Mouse (Mus musculus) kidney, embryonic 14.5 days (tissue): ENCODE measurements around the gene Gm5580. TPM values are rescaled to one million over a fixed set of nuclear protein-coding genes. Genes with fewer than 3 reads are reported as not detected.
"Not testable (repeated sequence)": the region's sequence is repeated elsewhere in the genome, so short reads cannot be mapped to it uniquely, and the experiment has no call there.

Experiments
- ATAC-seq: fragments of 200-750 bp; cut with Nextera tagmentation; 2 replicates; pipeline ENCODE4 v1.8.0; 2017; ENCODE audit warnings: moderate number of reproducible peaks, mild to moderate bottlenecking, moderate TSS enrichment, moderate library complexity; ENCODE audit not compliant: low FRiP score, low TSS enrichment
- H3K27ac ChIP-seq: fragments of 300-500 bp; sonication (generic); 2 replicates; pipeline ENCODE4 v1.5.1; 2014; ENCODE audit warnings: low read depth, mild to moderate bottlenecking, low read length, moderate library complexity, mixed read lengths
- H3K27me3 ChIP-seq: fragments of 300-500 bp; sonication (generic); 2 replicates; pipeline ENCODE4 v1.6.1; 2014; ENCODE audit warnings: mild to moderate bottlenecking, low read length; ENCODE audit not compliant: control insufficient read depth, insufficient read depth
- H3K36me3 ChIP-seq: fragments of 300-500 bp; sonication (generic); 2 replicates; pipeline ENCODE4 v1.6.1; 2014; ENCODE audit warnings: low read length, mixed read lengths; ENCODE audit not compliant: control insufficient read depth, insufficient read depth
- H3K4me1 ChIP-seq: fragments of 300-500 bp; sonication (generic); 2 replicates; pipeline ENCODE4 v1.6.1; 2014; ENCODE audit warnings: low read length, mixed read lengths; ENCODE audit not compliant: control insufficient read depth, insufficient read depth
- H3K4me2 ChIP-seq: fragments of 300-500 bp; sonication (generic); replicated peaks from 2 replicates; pipeline ENCODE4 v1.6.1; 2014; ENCODE audit warnings: low read depth, mild to moderate bottlenecking, low read length
- H3K4me3 ChIP-seq: fragments of 300-500 bp; sonication (generic); 2 replicates; pipeline ENCODE4 v1.5.1; 2014; ENCODE audit warnings: mild to moderate bottlenecking, low read length
- H3K9ac ChIP-seq: fragments of 300-500 bp; sonication (generic); 2 replicates; pipeline ENCODE4 v1.6.1; 2014; ENCODE audit warnings: low read depth, mild to moderate bottlenecking, low read length, moderate library complexity
- H3K9me3 ChIP-seq: fragments of 300-500 bp; sonication (generic); 2 replicates; pipeline ENCODE4 v1.6.1; 2016; ENCODE audit warnings: low read length; ENCODE audit not compliant: control insufficient read depth
- WGBS: fragments of 180-500 bp; shearing (Covaris S2); extraction: QIAGEN DNeasy Blood & Tissue Kit; methylation state at CpG from one replicate; pipeline ENCODE4 v1.1.7; 2014; 5-methylcytosine and 5-hydroxymethylcytosine counted together
- polyA plus RNA-seq: library from polyadenylated mRNA; unstranded; fragments of >200 nt; fragmentation: Nextera tagmentation; extraction: Ambion mirVana; gene quantifications from 2 replicates; pipeline ENCODE4 v1.2.1, GENCODE M21; 2014

The Gm5580 gene
- 0.60 and 0.64 TPM in 2 replicates for polyA plus RNA-seq

DNA sequence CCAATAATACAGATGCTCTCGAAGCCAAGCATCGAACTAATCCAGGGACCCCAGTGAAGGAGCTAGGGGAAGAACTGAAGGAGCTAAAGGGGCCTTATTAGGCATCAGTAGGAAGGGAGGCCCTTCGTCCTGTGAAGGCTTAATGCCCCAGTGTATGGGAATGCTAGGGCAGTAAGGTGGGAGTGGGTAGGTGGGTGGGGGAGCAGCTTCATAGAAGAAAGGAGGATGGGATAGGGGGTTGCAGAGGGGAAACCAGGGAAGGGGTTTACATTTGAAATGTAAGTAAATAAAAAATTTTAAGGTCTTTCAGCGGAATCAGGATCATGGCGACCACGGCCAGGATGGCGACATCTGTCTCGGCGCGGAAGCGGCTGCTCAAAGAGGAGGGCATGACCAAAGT, at the start of gene Gm5580:
Gene Gm5580, plus strand, starts transcription at position 301 of the 400 bp plus-strand sequence.
- not testable (repeated sequence) for H3K4me1 ChIP-seq, H3K27me3 ChIP-seq, ATAC-seq, H3K4me2 ChIP-seq, H3K36me3 ChIP-seq, H3K27ac ChIP-seq, H3K9ac ChIP-seq, H3K9me3 ChIP-seq, H3K4me3 ChIP-seq
- 96% methylated on average over 11 of the region's 11 CpGs for WGBS

DNA sequence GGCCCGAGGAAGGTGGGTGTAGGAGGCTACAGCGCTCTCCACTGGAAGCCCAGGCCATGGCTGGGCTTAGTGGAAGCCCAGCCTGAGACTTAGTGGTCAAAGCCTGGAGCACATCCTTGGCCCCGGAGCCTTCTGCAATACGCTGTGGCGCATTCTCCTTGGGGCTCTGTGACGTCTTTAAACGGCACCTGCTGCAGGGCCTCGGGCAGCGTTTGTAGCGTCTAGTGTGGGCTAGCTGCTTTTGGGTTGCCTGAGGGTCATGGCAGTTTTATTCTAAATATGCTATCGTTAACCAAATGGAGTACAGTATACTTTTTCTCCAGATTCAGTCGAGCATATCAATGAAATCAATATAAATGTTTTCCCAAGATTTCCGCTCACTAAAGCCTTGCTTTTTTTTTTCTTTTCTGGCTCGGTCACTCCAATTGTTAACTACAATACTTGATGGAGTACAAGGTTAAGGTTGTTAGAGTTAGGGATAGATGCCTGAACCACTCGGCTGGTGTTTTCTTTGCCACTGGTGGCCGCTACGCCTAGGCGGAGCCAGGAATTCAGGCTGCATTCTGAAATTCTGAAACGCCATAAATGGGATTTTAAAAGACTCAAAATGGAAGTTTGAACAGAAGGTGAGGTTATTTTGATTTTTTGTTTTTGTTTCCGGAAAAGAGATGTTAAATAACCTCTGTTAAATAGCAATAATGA, 44.5 kb upstream of the Gm5580 start, which contains the start of gene Olfr212:
Gene Olfr212, plus strand, starts transcription at position 215 of the 702 bp plus-strand sequence.
- ATAC-seq, H3K4me2 ChIP-seq, H3K36me3 ChIP-seq, H3K4me1 ChIP-seq, H3K27ac ChIP-seq, H3K9ac ChIP-seq, H3K27me3 ChIP-seq, H3K4me3 ChIP-seq: not testable (repeated sequence)
- 94% methylated on average over 19 of the region's 20 CpGs for WGBS
- H3K9me3 ChIP-seq, result peaks cover 16% of the 10 kb centered on the region

DNA sequence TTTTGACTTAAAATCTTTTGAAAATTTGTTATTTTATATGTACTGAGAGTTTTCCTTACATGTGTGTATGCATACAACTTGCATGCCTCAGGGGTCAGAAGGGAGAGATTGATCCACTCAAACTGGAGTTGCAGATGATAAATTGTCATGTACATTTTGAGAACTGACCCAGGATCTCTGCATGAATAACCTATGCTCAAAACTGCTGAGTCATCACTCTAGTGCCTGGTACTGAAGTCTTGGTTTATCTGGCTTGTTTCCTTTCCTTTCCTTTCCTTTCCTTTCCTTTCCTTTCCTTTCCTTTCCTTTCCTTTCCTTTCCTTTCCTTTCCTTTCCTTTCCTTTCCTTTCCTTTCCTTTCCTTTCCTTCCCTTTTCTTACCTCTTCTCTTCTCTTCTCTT, 36.1 kb upstream of the Gm5580 start:
- Histone ChIP-seq H3K4me2 (no peak overlapping the region), H3K4me1 (no peaks in the 10 kb centered on the region), H3K36me3 (no peaks in the 10 kb centered on the region), H3K27ac (no peak overlapping the region), H3K4me3 (no peak overlapping the region), H3K27me3 (no peaks in the 10 kb centered on the region), H3K9me3 (no peaks in the 10 kb centered on the region), H3K9ac (no peak overlapping the region)
- ATAC-seq, result no peak

DNA sequence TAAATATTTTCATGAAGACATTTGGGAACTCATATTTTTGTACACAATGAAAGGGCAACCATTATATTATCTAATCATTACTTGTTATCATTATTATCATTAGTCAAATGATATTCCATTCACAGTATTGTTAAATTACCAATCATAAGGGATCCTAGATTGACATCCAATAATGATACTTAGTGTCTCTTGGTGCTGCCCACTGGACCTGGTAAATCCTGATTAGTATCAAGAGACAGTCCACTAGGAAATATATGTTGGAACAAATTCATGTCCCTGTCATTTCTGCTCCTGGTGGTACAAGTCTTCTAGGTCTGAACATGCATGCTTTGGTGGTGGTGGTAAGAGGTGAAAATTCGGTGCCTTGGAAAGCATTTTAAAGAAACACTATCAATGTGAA, 12.8 kb upstream of the Gm5580 start, which contains the start of gene Olfr213:
Gene Olfr213, plus strand, starts transcription at position 301 of the 400 bp plus-strand sequence.
- H3K4me2 ChIP-seq, result no peak within 1 kb of the TSS
- no peaks in the 10 kb centered on the region for H3K27me3 ChIP-seq
- no peaks in the 10 kb centered on the region for H3K4me1 ChIP-seq
- no peaks in the 10 kb centered on the region for H3K36me3 ChIP-seq
- H3K9me3 ChIP-seq, result no peaks in the 10 kb centered on the region
- H3K4me3 ChIP-seq, result no peak within 1 kb of the TSS
- H3K27ac ChIP-seq, result no peak within 1 kb of the TSS
- WGBS, result 86% methylated on average over 1 of the region's 1 CpGs
- no peak for ATAC-seq
- no peak within 1 kb of the TSS for H3K9ac ChIP-seq

DNA sequence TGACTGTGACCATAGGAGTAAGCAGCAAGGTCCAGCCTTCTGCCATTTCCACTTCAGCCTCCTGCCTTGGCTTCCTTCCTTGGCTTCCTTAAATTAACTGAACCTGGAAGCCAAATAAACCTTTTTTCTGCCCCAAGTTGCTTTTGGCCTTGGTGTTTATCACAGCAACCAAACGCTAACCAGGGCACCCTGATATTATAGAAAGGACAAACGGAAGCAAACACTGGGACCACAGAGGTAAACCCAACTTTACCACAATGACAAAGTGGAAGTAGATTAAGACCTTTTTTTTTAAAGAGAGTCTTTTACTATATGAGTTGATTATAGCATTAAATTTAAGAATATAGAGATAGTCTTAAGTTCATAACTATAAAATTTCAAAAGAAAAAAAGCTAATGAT, 8.4 kb upstream of the Gm5580 start:
- Histone ChIP-seq H3K27ac (no peak overlapping the region), H3K9ac (no peak overlapping the region), H3K4me1 (no peaks in the 10 kb centered on the region), H3K4me3 (no peak overlapping the region), H3K27me3 (0 out of 2 replicates have a peak, but pooled peaks cover 3% of the 10 kb centered on the region), H3K4me2 (no peak overlapping the region), H3K36me3 (no peaks in the 10 kb centered on the region), H3K9me3 (no peaks in the 10 kb centered on the region)
- WGBS, result 92% methylated on average over 2 of the region's 2 CpGs
- ATAC-seq, result no peak

DNA sequence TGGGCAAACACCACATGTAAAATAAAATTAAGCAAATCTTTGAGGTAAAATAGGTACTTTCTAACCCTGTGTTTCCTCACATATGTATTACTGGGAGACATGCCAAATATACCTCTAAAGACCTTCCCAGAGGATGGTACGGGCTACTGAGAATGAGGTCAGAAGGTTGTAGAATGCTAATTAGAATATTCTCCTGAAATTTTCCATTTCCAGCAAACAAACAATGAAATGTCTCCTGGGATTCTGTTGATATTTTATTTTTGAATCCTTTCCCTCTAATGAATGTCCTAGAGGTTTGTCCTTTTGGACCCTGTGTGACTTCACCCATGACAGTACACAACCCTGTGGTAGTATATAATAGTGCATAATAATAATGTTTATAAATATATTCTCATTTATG, 3.0 kb downstream of the Gm5580 start, which contains the start of gene Olfr214:
Gene Olfr214, plus strand, starts transcription at position 301 of the 400 bp plus-strand sequence.
- Histone ChIP-seq H3K4me1 (no peaks in the 10 kb centered on the region), H3K4me3 (no peak within 1 kb of the TSS), H3K9me3 (no peaks in the 10 kb centered on the region), H3K27ac (no peak within 1 kb of the TSS), H3K36me3 (no peaks in the 10 kb centered on the region), H3K9ac (no peak within 1 kb of the TSS), H3K4me2 (no peak within 1 kb of the TSS), H3K27me3 (no peaks in the 10 kb centered on the region)
- WGBS, result 75% methylated on average over 1 of the region's 1 CpGs
- ATAC-seq, result no peak

DNA sequence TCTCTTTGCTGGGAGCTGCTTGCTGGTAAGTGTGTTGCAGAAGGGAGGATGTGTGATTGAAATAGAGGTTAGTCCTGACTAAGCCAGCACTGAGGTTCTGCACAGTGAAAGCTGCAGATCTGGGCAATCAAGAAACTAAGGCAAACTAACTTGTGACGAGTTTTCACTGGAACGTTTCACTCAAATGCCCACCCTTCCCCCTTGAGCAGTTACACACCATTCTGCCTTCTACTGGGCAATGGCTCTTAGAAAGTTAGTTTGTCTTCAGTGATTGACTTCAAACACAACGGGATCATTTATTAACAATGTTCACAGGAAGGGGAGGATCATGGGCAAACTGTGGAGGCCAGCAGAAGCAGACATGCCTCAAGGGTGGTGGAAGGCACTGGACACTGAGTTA, 4.0 kb downstream of the Gm5580 start:
- no peaks in the 10 kb centered on the region for H3K9me3 ChIP-seq
- no peak overlapping the region for H3K4me2 ChIP-seq
- no peak overlapping the region for H3K27ac ChIP-seq
- H3K27me3 ChIP-seq, result no peaks in the 10 kb centered on the region
- H3K36me3 ChIP-seq, result no peaks in the 10 kb centered on the region
- WGBS, result 43% methylated on average over 3 of the region's 3 CpGs
- H3K9ac ChIP-seq, result no peak overlapping the region
- ATAC-seq, result peak; percentile 75; the same call in 1 of the 2 replicates
- no peaks in the 10 kb centered on the region for H3K4me1 ChIP-seq
- H3K4me3 ChIP-seq, result no peak overlapping the region

DNA sequence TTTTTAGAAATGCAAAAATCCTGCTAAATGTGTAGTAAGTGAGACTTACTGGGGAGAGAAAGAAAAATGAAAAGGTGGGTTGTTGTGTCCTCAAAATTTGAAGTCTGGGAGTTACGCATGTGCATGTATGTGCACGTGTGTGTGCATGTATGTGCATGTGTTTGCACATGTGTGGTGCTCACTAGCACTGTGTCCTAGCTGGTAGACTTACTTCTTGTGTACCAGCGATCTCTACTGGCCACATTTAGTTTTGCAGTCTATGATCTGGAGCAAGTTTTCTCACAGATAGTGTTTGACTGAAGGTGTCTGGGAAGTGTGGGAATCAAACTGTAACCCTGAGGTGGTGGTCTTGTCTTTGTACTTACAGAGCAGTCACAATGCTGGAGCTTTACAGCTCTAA, 18.9 kb downstream of the Gm5580 start:
- WGBS, result 32% methylated on average over 3 of the region's 3 CpGs
- H3K36me3 ChIP-seq, result no peaks in the 10 kb centered on the region
- no peaks in the 10 kb centered on the region for H3K4me1 ChIP-seq
- H3K4me3 ChIP-seq, result no peak overlapping the region
- H3K4me2 ChIP-seq, result no peak overlapping the region
- no peaks in the 10 kb centered on the region for H3K27me3 ChIP-seq
- no peak for ATAC-seq
- no peaks in the 10 kb centered on the region for H3K9me3 ChIP-seq
- no peak overlapping the region for H3K27ac ChIP-seq
- H3K9ac ChIP-seq, result no peak overlapping the region

DNA sequence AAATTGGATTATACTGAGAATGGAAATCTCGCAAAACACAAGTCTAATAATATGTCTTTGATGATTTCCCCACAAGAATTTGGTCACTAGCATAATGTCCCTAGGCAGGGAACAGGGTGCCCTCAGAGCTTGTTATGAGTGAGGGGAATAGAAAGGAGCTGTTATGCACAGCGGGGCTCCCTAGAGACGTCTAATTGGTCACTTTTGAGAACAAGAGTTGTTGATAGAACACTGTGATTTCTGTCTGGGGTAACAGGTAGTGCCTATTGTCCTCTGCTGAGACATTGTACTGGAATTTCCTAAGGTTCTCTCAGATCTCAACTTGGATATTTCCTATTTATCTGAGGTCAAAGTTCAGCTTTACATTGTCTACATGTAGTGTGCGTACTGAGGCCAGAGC, 33.2 kb downstream of the Gm5580 start, which contains the start of gene Olfr215:
Gene Olfr215, minus strand, starts transcription at position 101 of the 400 bp plus-strand sequence.
- Histone ChIP-seq H3K4me1 (no peaks in the 10 kb centered on the region), H3K27me3 (no peaks in the 10 kb centered on the region), H3K4me2 (no peak within 1 kb of the TSS), H3K36me3 (no peaks in the 10 kb centered on the region), H3K4me3 (no peak within 1 kb of the TSS), H3K9ac (no peak within 1 kb of the TSS), H3K9me3 (no peaks in the 10 kb centered on the region), H3K27ac (no peak within 1 kb of the TSS)
- no peak for ATAC-seq
- WGBS, result 82% methylated on average over 4 of the region's 4 CpGs
